Mouse (Mus musculus) ES-Bruce4 (cell line): ENCODE results near the gene Angptl3. TPM values are rescaled to one million over a fixed set of nuclear protein-coding genes. Genes with fewer than 3 reads are reported as not detected.

Experiments
- H3K27ac ChIP-seq: 2 replicates; pipeline ENCODE4 v1.5.1; 2012; ENCODE audit warnings: low read length, inconsistent platforms; ENCODE audit not compliant: insufficient read depth
- H3K27me3 ChIP-seq: 2 replicates; pipeline ENCODE4 v1.6.1; 2012; ENCODE audit warnings: mild to moderate bottlenecking, low read length, inconsistent platforms; ENCODE audit not compliant: control insufficient read depth, poor library complexity, insufficient read depth, severe bottlenecking
- H3K36me3 ChIP-seq: 2 replicates; pipeline ENCODE4 v1.6.1; 2012; ENCODE audit warnings: inconsistent platforms, mild to moderate bottlenecking, low read length, moderate library complexity; ENCODE audit not compliant: control insufficient read depth, poor library complexity, insufficient read depth, severe bottlenecking
- H3K4me1 ChIP-seq: one replicate; pipeline ENCODE4 v1.8.1; 2011; ENCODE audit warnings: low read length; ENCODE audit not compliant: control insufficient read depth, insufficient read depth
- H3K4me3 ChIP-seq: 2 replicates; pipeline ENCODE4 v1.5.1; 2011; ENCODE audit warnings: low read depth, mild to moderate bottlenecking, low read length
- H3K9ac ChIP-seq: 2 replicates; pipeline ENCODE4 v1.6.1; 2012; ENCODE audit warnings: low read depth, mild to moderate bottlenecking, inconsistent platforms; ENCODE audit not compliant: poor library complexity, severe bottlenecking
- H3K9me3 ChIP-seq: replicated peaks from 2 replicates; pipeline ENCODE4 v1.6.1; 2012; ENCODE audit warnings: mild to moderate bottlenecking, low read length, inconsistent platforms; ENCODE audit not compliant: control insufficient read depth, poor library complexity, insufficient read depth, severe bottlenecking
- CTCF ChIP-seq: IDR thresholded peaks from one replicate; pipeline ENCODE4 v1.8.1; 2011; ENCODE audit warnings: low read depth, low read length
- EP300 ChIP-seq: IDR thresholded peaks from 2 replicates; pipeline ENCODE4 v1.6.1; 2011; ENCODE audit warnings: low read depth, low read length; ENCODE audit not compliant: insufficient read depth
- POLR2A ChIP-seq: IDR thresholded peaks from one replicate; pipeline ENCODE4 v1.8.1; 2011; ENCODE audit warnings: low read length; ENCODE audit not compliant: insufficient read depth
- polyA plus RNA-seq: library from polyadenylated mRNA; stranded (reverse); fragments of >200 nt; gene quantifications from 2 replicates; pipeline ENCODE4 v1.2.4, GENCODE M21; 2011; ENCODE audit warnings: low read depth; ENCODE audit not compliant: missing spikeins, insufficient read depth, insufficient read length

Angptl3 gene
- polyA plus RNA-seq, 1 experiment, result not detected

GRCm38 (mm10) chr4:99091151-99091701 lies 60.5 kb downstream of the Angptl3 start:
- no peak overlapping the region for H3K9ac ChIP-seq
- H3K27ac ChIP-seq, result no peak overlapping the region
- no peak overlapping the region for H3K4me3 ChIP-seq
- H3K27me3 ChIP-seq, result no peaks in the 10 kb centered on the region
- no peaks in the 10 kb centered on the region for H3K36me3 ChIP-seq
- peaks cover 5% of the 10 kb centered on the region for H3K4me1 ChIP-seq
- H3K9me3 ChIP-seq, result no peaks in the 10 kb centered on the region
- TF ChIP-seq POLR2A, result no peak
- no peak for TF ChIP-seq CTCF
- TF ChIP-seq EP300, result no peak

GRCm38 (mm10) chr4:99091777-99092176 lies 61.0 kb downstream of the Angptl3 start:
- Histone ChIP-seq H3K27me3 (no peaks in the 10 kb centered on the region), H3K4me1 (peaks cover 5% of the 10 kb centered on the region), H3K4me3 (no peak overlapping the region), H3K36me3 (no peaks in the 10 kb centered on the region), H3K9ac (no peak overlapping the region), H3K9me3 (no peaks in the 10 kb centered on the region), H3K27ac (0 out of 2 replicates have a peak overlapping the region, but pooled peaks have one; percentile 28)
- TF ChIP-seq POLR2A, result no peak
- no peak for TF ChIP-seq CTCF
- no peak for TF ChIP-seq EP300

Other genes starting within 250 kb of the Angptl3 start
- 2.1 and 2.4 TPM in 2 replicates for gene Kank4, start 213.4 kb upstream of the Angptl3 start, polyA plus RNA-seq
- gene I0C0044D17Rik, start 207.1 kb upstream of the Angptl3 start, polyA plus RNA-seq, result not detected in 2 replicates
- 75.5 and 80.1 TPM in 2 replicates for gene Usp1, start 107.1 kb upstream of the Angptl3 start, polyA plus RNA-seq
- 61.1 and 61.7 TPM in 2 replicates for gene Dock7, start 90.0 kb downstream of the Angptl3 start, polyA plus RNA-seq
- 16.3 and 16.5 TPM in 2 replicates for gene Atg4c, start 163.0 kb downstream of the Angptl3 start, polyA plus RNA-seq